In genomic region chr7:61939971-61940705, GRCm38 (mm10) we compare ENCODE assay signal across 8 mouse cellular contexts.
A peak's percentile ranks its signal among the peaks of the same experiment; 100 is the strongest.
DNase-seq lines count a peak whose midpoint lies in the region; ATAC-seq and TF ChIP-seq lines count a peak whose summit lies in the region.

No protein-coding gene starts in this region.

- H3K27ac ChIP-seq in forebrain, embryonic 16.5 days (ENCODE audit: low read length) = peak overlapping the region; percentile 94
- peak overlapping the region; percentile 61 for H3K27ac ChIP-seq in midbrain, embryonic 11.5 days (ENCODE audit: low read depth, low read length)
- H3K27ac ChIP-seq in stomach, postnatal 0 days (replicated peaks) = no peak overlapping the region
- H3K27ac ChIP-seq in liver, embryonic 11.5 days (ENCODE audit: low read depth, low read length) = no peak overlapping the region
- H3K27ac ChIP-seq in heart, adult 2 months = no peak overlapping the region

- 35% methylated on average over 6 of the region's 6 CpGs for WGBS in forebrain, embryonic 16.5 days
- WGBS in midbrain, embryonic 11.5 days = 46% methylated on average over 6 of the region's 6 CpGs
- WGBS in stomach, postnatal 0 days = 44% methylated on average over 6 of the region's 6 CpGs
- 55% methylated on average over 6 of the region's 6 CpGs for WGBS in liver, embryonic 11.5 days
- WGBS in heart, adult 2 months = 41% methylated on average over 6 of the region's 6 CpGs

- no peaks in the 10 kb centered on the region for H3K27me3 ChIP-seq in forebrain, embryonic 16.5 days (replicated peaks; ENCODE audit: control insufficient read depth, insufficient read depth, low read length)
- H3K27me3 ChIP-seq in midbrain, embryonic 11.5 days (ENCODE audit: control insufficient read depth, insufficient read depth, low read length) = no peaks in the 10 kb centered on the region
- H3K27me3 ChIP-seq in stomach, postnatal 0 days (ENCODE audit: control insufficient read depth, insufficient read depth, low read length) = no peaks in the 10 kb centered on the region
- H3K27me3 ChIP-seq in liver, embryonic 11.5 days (replicated peaks; ENCODE audit: control insufficient read depth, insufficient read depth, low read length) = no peaks in the 10 kb centered on the region
- H3K27me3 ChIP-seq in heart, adult 2 months (ENCODE audit: control insufficient read depth, insufficient read depth, low read length) = no peaks in the 10 kb centered on the region

- no peak for TF ChIP-seq CTCF in stomach, postnatal 0 days (IDR thresholded peaks at IDR 0.05; ENCODE audit: low read depth)
- no peak for TF ChIP-seq CTCF in heart, adult 2 months (IDR thresholded peaks at IDR 0.05)

- H3K9me3 ChIP-seq in forebrain, embryonic 16.5 days (ENCODE audit: control insufficient read depth, low read length) = no peaks in the 10 kb centered on the region
- H3K9me3 ChIP-seq in midbrain, embryonic 11.5 days (ENCODE audit: control insufficient read depth, low read length) = no peaks in the 10 kb centered on the region
- no peaks in the 10 kb centered on the region for H3K9me3 ChIP-seq in stomach, postnatal 0 days (ENCODE audit: control insufficient read depth, low read length)
- peaks cover 5% of the 10 kb centered on the region; the same call in 1 of the 2 replicates for H3K9me3 ChIP-seq in liver, embryonic 11.5 days (ENCODE audit: control insufficient read depth, low read length)

- peaks cover 9% of the 10 kb centered on the region for H3K4me1 ChIP-seq in forebrain, embryonic 16.5 days (replicated peaks; ENCODE audit: control insufficient read depth, insufficient read depth, low read length)
- no peaks in the 10 kb centered on the region for H3K4me1 ChIP-seq in midbrain, embryonic 11.5 days (ENCODE audit: control insufficient read depth, insufficient read depth, low read length)
- no peaks in the 10 kb centered on the region for H3K4me1 ChIP-seq in stomach, postnatal 0 days (replicated peaks; ENCODE audit: control insufficient read depth, insufficient read depth)
- no peaks in the 10 kb centered on the region for H3K4me1 ChIP-seq in liver, embryonic 11.5 days (replicated peaks; ENCODE audit: control insufficient read depth, insufficient read depth, low read length)
- H3K4me1 ChIP-seq in heart, adult 2 months (ENCODE audit: control insufficient read depth, insufficient read depth, low read length) = no peaks in the 10 kb centered on the region

- peak overlapping the region; percentile 45 for H3K4me2 ChIP-seq in forebrain, embryonic 16.5 days (ENCODE audit: low read length)
- peak overlapping the region; percentile 25; the same call in 1 of the 2 replicates for H3K4me2 ChIP-seq in midbrain, embryonic 11.5 days
- H3K4me2 ChIP-seq in stomach, postnatal 0 days (replicated peaks; ENCODE audit: low read depth) = no peak overlapping the region
- H3K4me2 ChIP-seq in liver, embryonic 11.5 days = no peak overlapping the region

- ATAC-seq in forebrain, embryonic 16.5 days = peak; percentile 98
- ATAC-seq in midbrain, embryonic 11.5 days (ENCODE audit: low FRiP score) = peak; percentile 96
- ATAC-seq in stomach, postnatal 0 days (ENCODE audit: low FRiP score, low TSS enrichment) = peak; percentile 49
- no peak for ATAC-seq in liver, embryonic 11.5 days (replicated peaks; ENCODE audit: low FRiP score)

- no peaks in the 10 kb centered on the region for H3K36me3 ChIP-seq in forebrain, embryonic 16.5 days (ENCODE audit: control insufficient read depth, insufficient read depth)
- no peaks in the 10 kb centered on the region for H3K36me3 ChIP-seq in midbrain, embryonic 11.5 days (ENCODE audit: control insufficient read depth, insufficient read depth, low read length)
- no peaks in the 10 kb centered on the region for H3K36me3 ChIP-seq in stomach, postnatal 0 days (ENCODE audit: control insufficient read depth, insufficient read depth, low read length)
- no peaks in the 10 kb centered on the region for H3K36me3 ChIP-seq in liver, embryonic 11.5 days (ENCODE audit: control insufficient read depth, insufficient read depth, low read length)
- no peaks in the 10 kb centered on the region for H3K36me3 ChIP-seq in heart, adult 2 months (ENCODE audit: control insufficient read depth, insufficient read depth, low read length)

- H3K79me2 ChIP-seq in heart, adult 2 months (replicated peaks; ENCODE audit: control insufficient read depth, insufficient read depth, low read length) = no peaks in the 10 kb centered on the region

- H3K9ac ChIP-seq in forebrain, embryonic 16.5 days (replicated peaks; ENCODE audit: low read depth, low read length) = peak overlapping the region; percentile 44; the same call in 1 of the 2 replicates
- no peak overlapping the region for H3K9ac ChIP-seq in midbrain, embryonic 11.5 days (ENCODE audit: low read length)
- no peak overlapping the region for H3K9ac ChIP-seq in stomach, postnatal 0 days (ENCODE audit: low read length)
- H3K9ac ChIP-seq in liver, embryonic 11.5 days (ENCODE audit: low read depth, low read length) = no peak overlapping the region
- no peak overlapping the region for H3K9ac ChIP-seq in heart, adult 2 months (ENCODE audit: low read depth, low read length)

- H3K4me3 ChIP-seq in forebrain, embryonic 16.5 days (replicated peaks; ENCODE audit: low read length) = 0 out of 2 replicates have a peak overlapping the region, but pooled peaks have one; percentile 13
- no peak overlapping the region for H3K4me3 ChIP-seq in midbrain, embryonic 11.5 days (ENCODE audit: low read depth, low read length)
- H3K4me3 ChIP-seq in stomach, postnatal 0 days (ENCODE audit: low read depth, low read length) = no peak overlapping the region
- no peak overlapping the region for H3K4me3 ChIP-seq in liver, embryonic 11.5 days (ENCODE audit: low read depth, low read length)
- H3K4me3 ChIP-seq in heart, adult 2 months = no peak overlapping the region

- TF ChIP-seq EP300 in stomach, postnatal 0 days (optimal IDR thresholded peaks at IDR 0.05) = no peak
- TF ChIP-seq EP300 in heart, adult 2 months (IDR thresholded peaks at IDR 0.05; ENCODE audit: insufficient read depth, low read depth, low read length) = no peak

- peak; percentile 12 for DNase-seq in ES-CJ7 (ENCODE audit: low read depth, low spot score)
- DNase-seq in cerebellum, adult 18-20 months = peak; percentile 78 to 79
- DNase-seq in layer of hippocampus, adult 9-10 months (ENCODE audit: low spot score) = peak; percentile 50
- peak; percentile 85 for DNase-seq in midbrain, embryonic 11.5 days (ENCODE audit: low spot score, missing footprints)
- no peak for DNase-seq in stomach, postnatal 0 days (ENCODE audit: low spot score)
- DNase-seq in liver, embryonic 11.5 days (ENCODE audit: low spot score) = no peak
- DNase-seq in heart, adult 2 months = no peak

- intact Hi-C loops in heart, adult 2 months (cut with DNase I) = no loop called here

- TF ChIP-seq POLR2A in heart, adult 2 months (IDR thresholded peaks at IDR 0.05; ENCODE audit: insufficient read depth, low read depth, low read length) = no peak

Comparison
In these comparisons a context has a peak if more than half of its experiments do, and no peak if none do; other contexts are left out.
1. DNase-seq: peak in ES-CJ7 (single experiment), cerebellum, adult 18-20 months (2 of 2), layer of hippocampus, adult 9-10 months (single experiment) and midbrain, embryonic 11.5 days (single experiment); none in stomach, postnatal 0 days (single experiment), liver, embryonic 11.5 days (single experiment) and heart, adult 2 months (0 of 2).
2. H3K27ac ChIP-seq: peak in forebrain, embryonic 16.5 days (single experiment) and midbrain, embryonic 11.5 days (single experiment); none in stomach, postnatal 0 days (single experiment), liver, embryonic 11.5 days (single experiment) and heart, adult 2 months (single experiment).
3. H3K4me2 ChIP-seq: peak in forebrain, embryonic 16.5 days (single experiment) and midbrain, embryonic 11.5 days (single experiment); none in stomach, postnatal 0 days (single experiment) and liver, embryonic 11.5 days (single experiment).